Mouse (Mus musculus) CH12.LX (cell line): ENCODE measurements around the gene Gal3st3. TPM values are rescaled to one million over a fixed set of nuclear protein-coding genes. Genes with fewer than 3 reads are reported as not detected.

Experiments
- DNase-seq: peaks from one replicate; pipeline ENCODE4 v3.0.0-alpha.2; 2013; ENCODE audit errors: extremely low read depth
- H3K27ac ChIP-seq: 2 replicates; pipeline ENCODE4 v1.5.1; 2012; ENCODE audit warnings: low read depth, mild to moderate bottlenecking, control low read depth, moderate library complexity; ENCODE audit not compliant: insufficient read depth
- H3K27me3 ChIP-seq: replicated peaks from 2 replicates; pipeline ENCODE3; 2012; ENCODE audit warnings: inconsistent platforms
- H3K36me3 ChIP-seq, 2 experiments: replicated peaks in 1 of 2; 2 replicates each; pipeline versions ENCODE3 to v1.6.1; 2012; ENCODE audit warnings: inconsistent platforms in 1 of 2, low read length in 1 of 2, mild to moderate bottlenecking in 1 of 2, mixed read lengths in 1 of 2, moderate library complexity in 1 of 2; ENCODE audit not compliant: control insufficient read depth in 1 of 2, insufficient read depth in 1 of 2
- H3K4me1 ChIP-seq, 2 experiments: 2 replicates each; pipeline ENCODE4 v1.6.1; 2012; ENCODE audit warnings: inconsistent platforms in 1 of 2, moderate library complexity in 1 of 2; ENCODE audit not compliant: insufficient read depth in 2 of 2, control insufficient read depth in 1 of 2
- H3K4me2 ChIP-seq: 2 replicates; pipeline ENCODE4 v1.6.1; 2012; ENCODE audit warnings: low read depth, mild to moderate bottlenecking, control low read depth; ENCODE audit not compliant: poor library complexity, insufficient read depth, severe bottlenecking
- H3K4me3 ChIP-seq, 3 experiments: fragments of 150-350 bp in 1 of 3; sonication (generic) in 1 of 3; replicated peaks in 1 of 3; 2 replicates each; pipeline versions ENCODE3 to v1.5.1; 2011 to 2012; ENCODE audit warnings: low read depth in 2 of 3, low read length in 2 of 3, mild to moderate bottlenecking in 2 of 3, moderate library complexity in 2 of 3, control low read depth in 1 of 3, improper control_type of control experiment in 1 of 3, inconsistent platforms in 1 of 3, mixed read lengths in 1 of 3; ENCODE audit not compliant: poor library complexity in 1 of 3
- H3K79me2 ChIP-seq: replicated peaks from 2 replicates; pipeline ENCODE4 v1.6.1; 2012; ENCODE audit warnings: mild to moderate bottlenecking, moderate library complexity; ENCODE audit not compliant: control insufficient read depth, poor library complexity, insufficient read depth, severe bottlenecking; ENCODE audit errors: extremely low read depth
- H3K9ac ChIP-seq: 2 replicates; pipeline ENCODE4 v1.6.1; 2012; ENCODE audit warnings: low read depth, mild to moderate bottlenecking, control low read depth, moderate library complexity; ENCODE audit not compliant: insufficient read depth
- H3K9me3 ChIP-seq: replicated peaks from 2 replicates; pipeline ENCODE3; 2012; ENCODE audit warnings: low read length, inconsistent platforms, mixed read lengths
- CTCF ChIP-seq, 2 experiments: IDR thresholded peaks in 1 of 2; conservative IDR thresholded peaks in 1 of 2; 2 replicates each; pipeline ENCODE4 v1.5.1; 2011 to 2012; ENCODE audit warnings: low read depth in 2 of 2, low read length in 2 of 2, improper control_type of control experiment in 1 of 2, inconsistent platforms in 1 of 2, mild to moderate bottlenecking in 1 of 2, moderate library complexity in 1 of 2
- E2F4 ChIP-seq: IDR thresholded peaks from 2 replicates; pipeline ENCODE4 v1.6.1; 2011; ENCODE audit warnings: low read depth, low read length, improper control_type of control experiment; ENCODE audit not compliant: insufficient replicate concordance
- EP300 ChIP-seq: IDR thresholded peaks from 2 replicates; pipeline ENCODE4 v1.6.1; 2011; ENCODE audit warnings: low read length, improper control_type of control experiment
- ETS1 ChIP-seq: conservative IDR thresholded peaks from 2 replicates; pipeline ENCODE4 v1.6.1; 2012; ENCODE audit warnings: low read depth, mild to moderate bottlenecking, inconsistent platforms, low read length, improper control_type of control experiment, moderate library complexity
- GABPA ChIP-seq: IDR thresholded peaks from 2 replicates; pipeline ENCODE4 v1.6.1; 2012; ENCODE audit warnings: low read depth, low read length, improper control_type of control experiment, inconsistent platforms; ENCODE audit not compliant: insufficient replicate concordance
- IRF4 ChIP-seq: IDR thresholded peaks from 2 replicates; pipeline ENCODE4 v1.6.1; 2014; ENCODE audit warnings: low read depth, mild to moderate bottlenecking, inconsistent platforms, low read length, improper control_type of control experiment
- JUN ChIP-seq: IDR thresholded peaks from 2 replicates; pipeline ENCODE4 v1.6.1; 2011; ENCODE audit warnings: low read depth, mild to moderate bottlenecking, low read length, improper control_type of control experiment, moderate library complexity; ENCODE audit not compliant: insufficient read depth
- MAFK ChIP-seq: IDR thresholded peaks from 2 replicates; pipeline ENCODE4 v1.6.1; 2011; ENCODE audit warnings: low read length, improper control_type of control experiment; ENCODE audit not compliant: insufficient replicate concordance
- MXI1 ChIP-seq: IDR thresholded peaks from 2 replicates; pipeline ENCODE4 v1.6.1; 2011; ENCODE audit warnings: mild to moderate bottlenecking, low read depth, low read length, improper control_type of control experiment
- NELFE ChIP-seq: IDR thresholded peaks from 2 replicates; pipeline ENCODE4 v1.6.1; 2011; ENCODE audit warnings: low read depth, low read length, improper control_type of control experiment
- NRF1 ChIP-seq: IDR thresholded peaks from 2 replicates; pipeline ENCODE4 v1.6.1; 2014; ENCODE audit warnings: low read depth, mild to moderate bottlenecking, inconsistent platforms, low read length, improper control_type of control experiment, moderate library complexity
- POLR2AphosphoS2 ChIP-seq: IDR thresholded peaks from 2 replicates; pipeline ENCODE4 v1.6.1; 2011; ENCODE audit warnings: low read depth, low read length, improper control_type of control experiment
- SMC3 ChIP-seq: IDR thresholded peaks from 2 replicates; pipeline ENCODE4 v1.6.1; 2011; ENCODE audit warnings: low read depth, low read length, improper control_type of control experiment
- TCF12 ChIP-seq: IDR thresholded peaks from 2 replicates; pipeline ENCODE4 v1.6.1; 2014; ENCODE audit warnings: low read depth, mild to moderate bottlenecking, inconsistent platforms, low read length, improper control_type of control experiment
- USF2 ChIP-seq: conservative IDR thresholded peaks from 2 replicates; pipeline ENCODE4 v1.6.1; 2011; ENCODE audit warnings: low read depth, low read length, improper control_type of control experiment
- dilution Hi-C: fragments of 300-500 bp; cut with MboI; formaldehyde crosslinking; loops from 2 replicates; pipeline ENCODE4 v1.14.3; 2020; ENCODE audit warnings: low sequenced_read_pairs; ENCODE audit not compliant: extremely low pct_unique_long_range_greater_than_20kb, extremely low pct_ligation_motif_present
- in situ Hi-C: fragments of 300-500 bp; cut with MboI; formaldehyde crosslinking; loops from 3 replicates; pipeline ENCODE4 v1.14.3; 2019; ENCODE audit warnings: low sequenced_read_pairs, low pct_ligation_motif_present, low pct_unique_long_range_greater_than_20kb, mixed read lengths
- polyA plus RNA-seq: library from polyadenylated mRNA; unstranded; fragments of >175 nt; gene quantifications from 2 replicates; pipeline ENCODE4 v1.2.1, GENCODE M21; 2012; ENCODE audit warnings: low read depth; ENCODE audit not compliant: insufficient read length
- total RNA-seq, 2 experiments: library from RNA; depleted of rRNA; stranded (reverse); fragments of 300-350 nt in 1 of 2; fragments of >200 nt in 1 of 2; gene quantifications; 2 replicates each; pipeline ENCODE4 v1.2.3; 2012 to 2014

The Gal3st3 gene
- total and polyA plus RNA-seq, 3 experiments = not detected

DNA sequence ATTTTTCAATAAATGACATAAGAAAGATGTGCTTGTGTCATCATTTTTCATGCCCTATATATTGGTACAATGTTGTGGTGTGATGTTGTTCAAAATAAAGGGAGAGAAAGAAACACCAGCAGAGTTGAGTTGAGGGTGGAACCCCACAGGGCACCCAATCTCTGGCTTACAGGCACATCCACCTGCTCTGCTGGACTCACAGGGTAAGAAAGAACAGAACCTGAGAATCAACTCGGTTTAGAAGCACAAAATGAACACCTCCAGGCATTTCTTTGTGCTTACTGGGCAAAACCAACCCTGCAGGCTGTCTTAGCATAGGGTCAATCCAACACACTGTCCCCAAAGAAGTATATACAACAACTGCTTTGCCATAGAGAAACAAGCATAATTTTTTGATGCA, 26.7 kb upstream of the Gal3st3 start:
- H3K27ac ChIP-seq = no peak overlapping the region
- TF ChIP-seq MAFK = peak; percentile 15; the same call in 1 of the 2 replicates
- no peak for TF ChIP-seq SMC3
- TF ChIP-seq, all 38 proteins: peak for 1
- in situ Hi-C loops = no loop called here

DNA sequence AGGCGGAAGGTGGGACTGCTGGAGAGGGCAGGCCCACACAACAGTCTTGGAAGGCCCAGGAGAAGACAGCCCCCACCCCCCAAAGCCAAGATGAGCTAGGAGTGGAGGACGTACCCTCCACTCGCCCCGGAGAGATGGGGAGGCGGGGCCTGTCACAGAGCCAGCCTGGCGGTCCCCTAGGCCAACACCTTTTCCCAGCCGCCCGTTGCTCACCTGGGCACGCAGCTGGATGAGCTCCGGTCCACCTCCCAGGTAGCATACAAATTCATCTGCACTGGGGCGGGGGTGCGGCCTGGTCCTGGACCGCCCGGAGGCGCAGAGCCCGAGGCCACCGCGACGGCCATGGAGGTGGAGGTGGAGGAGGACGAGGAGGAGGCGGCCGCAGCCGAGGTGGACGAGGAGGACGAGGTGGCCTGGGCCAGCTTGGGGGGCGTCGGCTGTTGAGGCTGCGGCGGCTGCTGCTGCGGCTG, 25.8 kb upstream of the Gal3st3 start:
- Histone ChIP-seq H3K27me3 (no peaks in the 10 kb centered on the region), H3K4me1 (peaks cover 9 to 65% of the 10 kb centered on the region in 2 experiments; a peak in 3 of 4 replicates), H3K9me3 (no peaks in the 10 kb centered on the region), H3K27ac (peak overlapping the region; percentile 84), H3K4me3 (peak overlapping the region; percentile 67 to 94 (median 67)), H3K4me2 (peak overlapping the region; percentile 64), H3K36me3 (peaks cover 25 to 40% of the 10 kb centered on the region in 2 experiments), H3K9ac (peak overlapping the region; percentile 78), H3K79me2 (peaks cover 36% of the 10 kb centered on the region)
- in situ Hi-C loops = no loop called here
- no peak for TF ChIP-seq IRF4
- no peak for TF ChIP-seq JUN
- TF ChIP-seq MXI1 = no peak
- no peak for TF ChIP-seq NELFE
- no peak for TF ChIP-seq NRF1
- no peak for TF ChIP-seq E2F4
- TF ChIP-seq USF2 = no peak
- no peak for TF ChIP-seq ETS1
- TF ChIP-seq EP300 = no peak
- no peak for TF ChIP-seq CTCF (conservative IDR thresholded peaks at IDR 0.05 in 1 of 2, IDR thresholded peaks at IDR 0.05 in 1 of 2; ENCODE audit: low read depth in 2 of 2, low read length in 2 of 2)
- TF ChIP-seq GABPA = no peak
- no peak for TF ChIP-seq TCF12
- no peak for TF ChIP-seq POLR2AphosphoS2
- dilution Hi-C loops = no loop called here
- no peak for DNase-seq

More for the DNA sequence above, 26.7 kb upstream of the Gal3st3 start:
- H3K4me2 ChIP-seq = peak overlapping the region; percentile 64
- peaks cover 41% of the 10 kb centered on the region for H3K79me2 ChIP-seq
- H3K36me3 ChIP-seq = peaks cover 21 to 36% of the 10 kb centered on the region in 2 experiments
- no peaks in the 10 kb centered on the region for H3K9me3 ChIP-seq
- peak overlapping the region; percentile 78 for H3K9ac ChIP-seq
- H3K4me1 ChIP-seq = peaks cover 9 to 67% of the 10 kb centered on the region in 2 experiments; a peak in 3 of 4 replicates
- dilution Hi-C loops = no loop called here
- no peaks in the 10 kb centered on the region for H3K27me3 ChIP-seq
- peak overlapping the region in 2 of 3 experiments; percentile 67 to 94 for H3K4me3 ChIP-seq
- no peak for DNase-seq
